Comparison of ENCODE assay signal across 22 mouse cellular contexts in genomic region chr2:152589021-152589420, GRCm38 (mm10). TPM values are rescaled to one million over a fixed set of nuclear protein-coding genes. Genes with fewer than 3 reads are reported as not detected.
"Had no signal": no experiment of that assay in that cellular context is flagged by ENCODE, and none has a peak within 500 bp of the region (broad histone marks: within the 10 kb centered on the region; RNA-seq: fewer than 3 reads in every experiment).

No protein-coding gene starts in this region.

- H3K4me1 ChIP-seq: midbrain, embryonic 10.5 days; midbrain, embryonic 15.5 days; neural tube, embryonic 13.5 days had no signal

- H3K4me2 ChIP-seq: limb, embryonic 13.5 days; midbrain, embryonic 15.5 days; neural tube, embryonic 13.5 days had no signal

- H3K36me3 ChIP-seq: limb, embryonic 13.5 days; midbrain, embryonic 10.5 days; midbrain, embryonic 15.5 days; neural tube, embryonic 13.5 days had no signal

- H3K9me3 ChIP-seq: limb, embryonic 13.5 days; midbrain, embryonic 10.5 days; midbrain, embryonic 15.5 days; neural tube, embryonic 13.5 days had no signal

- H3K27ac ChIP-seq: hindbrain, postnatal 0 days; limb, embryonic 13.5 days; liver, embryonic 14.5 days; midbrain, embryonic 10.5 days; midbrain, embryonic 15.5 days; neural tube, embryonic 13.5 days had no signal

- ATAC-seq: hindbrain, postnatal 0 days; midbrain, embryonic 15.5 days had no signal

- H3K9ac ChIP-seq: limb, embryonic 13.5 days; liver, embryonic 14.5 days; midbrain, embryonic 15.5 days; neural tube, embryonic 13.5 days had no signal

- DNase-seq: kidney, adult 8-10 months; left cerebral cortex, postnatal 4 days; lung, adult 18-20 months; right cerebral cortex, adult 18-20 months; right cerebral cortex, postnatal 25 days; thymus, adult 18-20 months; thymus, postnatal 14 days had no signal

- H3K27me3 ChIP-seq: limb, embryonic 13.5 days; midbrain, embryonic 15.5 days; neural tube, embryonic 13.5 days had no signal

- H3K4me3 ChIP-seq: limb, embryonic 13.5 days; midbrain, embryonic 10.5 days; midbrain, embryonic 15.5 days; neural tube, embryonic 13.5 days had no signal

RNA-seq across cellular contexts. Expression of gene Defb19, which starts 8.9 kb away (rescaled TPM):
- total RNA-seq: hindbrain, postnatal 0 days; layer of hippocampus, adult 8-10 months; layer of hippocampus, postnatal 14 days; left cerebral cortex, adult 18-20 months; left cerebral cortex, postnatal 10 days; left cerebral cortex, postnatal 4 days; liver, adult 2 months had no signal
- polyA plus RNA-seq: hindbrain, postnatal 0 days; large intestine, adult 2 months; limb, embryonic 13.5 days; liver, adult 2 months; liver, embryonic 14.5 days; lung, embryonic 16.5 days; midbrain, embryonic 10.5 days; midbrain, embryonic 15.5 days; neural tube, embryonic 13.5 days; small intestine, adult 2 months; stomach, embryonic 16.5 days had no signal

RNA-seq across cellular contexts. Expression of gene Defb45, which starts 10.2 kb away (rescaled TPM):
- total RNA-seq: hindbrain, postnatal 0 days; layer of hippocampus, adult 8-10 months; layer of hippocampus, postnatal 14 days; left cerebral cortex, adult 18-20 months; left cerebral cortex, postnatal 10 days; left cerebral cortex, postnatal 4 days; liver, adult 2 months had no signal
- polyA plus RNA-seq: hindbrain, postnatal 0 days; large intestine, adult 2 months; limb, embryonic 13.5 days; liver, adult 2 months; liver, embryonic 14.5 days; lung, embryonic 16.5 days; midbrain, embryonic 10.5 days; midbrain, embryonic 15.5 days; neural tube, embryonic 13.5 days; small intestine, adult 2 months; stomach, embryonic 16.5 days had no signal

RNA-seq across cellular contexts. Expression of gene Defb36, which starts 15.1 kb away (rescaled TPM):
- total RNA-seq: hindbrain, postnatal 0 days; layer of hippocampus, adult 8-10 months; layer of hippocampus, postnatal 14 days; left cerebral cortex, adult 18-20 months; left cerebral cortex, postnatal 10 days; left cerebral cortex, postnatal 4 days; liver, adult 2 months had no signal
- polyA plus RNA-seq: hindbrain, postnatal 0 days; large intestine, adult 2 months; limb, embryonic 13.5 days; liver, adult 2 months; liver, embryonic 14.5 days; lung, embryonic 16.5 days; midbrain, embryonic 10.5 days; midbrain, embryonic 15.5 days; neural tube, embryonic 13.5 days; small intestine, adult 2 months; stomach, embryonic 16.5 days had no signal

RNA-seq across cellular contexts. Expression of gene Defb21, which starts 16.5 kb away (rescaled TPM):
- total RNA-seq: hindbrain, postnatal 0 days; layer of hippocampus, adult 8-10 months; layer of hippocampus, postnatal 14 days; left cerebral cortex, adult 18-20 months; left cerebral cortex, postnatal 10 days; left cerebral cortex, postnatal 4 days; liver, adult 2 months had no signal
- polyA plus RNA-seq: hindbrain, postnatal 0 days; large intestine, adult 2 months; limb, embryonic 13.5 days; liver, adult 2 months; liver, embryonic 14.5 days; lung, embryonic 16.5 days; midbrain, embryonic 10.5 days; midbrain, embryonic 15.5 days; neural tube, embryonic 13.5 days; small intestine, adult 2 months; stomach, embryonic 16.5 days had no signal

RNA-seq across cellular contexts. Expression of gene Gm17416, which starts 19.9 kb away (rescaled TPM):
- total RNA-seq: hindbrain, postnatal 0 days; layer of hippocampus, adult 8-10 months; layer of hippocampus, postnatal 14 days; left cerebral cortex, adult 18-20 months; left cerebral cortex, postnatal 10 days; left cerebral cortex, postnatal 4 days; liver, adult 2 months had no signal
- polyA plus RNA-seq: hindbrain, postnatal 0 days; large intestine, adult 2 months; limb, embryonic 13.5 days; liver, adult 2 months; liver, embryonic 14.5 days; lung, embryonic 16.5 days; midbrain, embryonic 10.5 days; midbrain, embryonic 15.5 days; neural tube, embryonic 13.5 days; small intestine, adult 2 months; stomach, embryonic 16.5 days had no signal
